Mouse (Mus musculus): ENCODE results near the gene Klhl25.
A peak's percentile ranks its signal among the peaks of the same experiment; 100 is the strongest.

- TF ChIP-seq POLR2A (IDR thresholded peaks at IDR 0.05; ENCODE audit: borderline replicate concordance, extremely low read depth, insufficient read depth, insufficient read length, poor library complexity, severe bottlenecking): no peak
- peak; percentile 45; the same call in 1 of the 2 replicates for TF ChIP-seq CTCF (IDR thresholded peaks at IDR 0.05; ENCODE audit: borderline replicate concordance, extremely low read depth, insufficient read depth, insufficient read length)
Measured at GRCm38 (mm10) chr7:75807460-75808304, 40.4 kb upstream of the Klhl25 start.
